Mouse (Mus musculus) kidney, postnatal 10 days (tissue): Measurements from ENCODE around the gene Stk38.
A peak's percentile ranks its signal among the peaks of the same experiment; 100 is the strongest.

Source experiments
- DNase-seq: peaks from one replicate; pipeline ENCODE4 v3.0.0; 2021; ENCODE audit warnings: mixed read lengths

The Stk38 gene

GRCm38 (mm10) chr17:28950751-28951150, 57.0 kb downstream of the Stk38 start:
- DNase-seq: no peak

DNA sequence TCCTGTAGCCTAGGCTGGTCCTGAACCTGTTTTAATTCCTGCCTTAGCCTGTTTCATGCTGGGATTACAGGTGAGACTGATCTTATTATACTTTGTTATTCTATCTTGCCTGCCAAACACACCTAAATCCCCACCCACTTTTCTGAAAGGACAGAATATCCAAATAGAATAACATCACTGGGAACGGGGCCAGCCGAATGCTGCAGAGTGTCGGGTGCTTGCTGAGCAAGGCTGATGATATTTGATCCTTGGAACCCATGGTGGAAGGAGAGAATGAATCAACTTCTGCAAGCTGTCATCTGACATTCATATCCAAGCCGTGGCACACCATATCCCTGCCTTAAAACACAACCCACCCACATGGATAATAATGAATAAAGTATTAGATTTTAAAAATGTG, 59.1 kb downstream of the Stk38 start:
- DNase-seq: no peak

DNA sequence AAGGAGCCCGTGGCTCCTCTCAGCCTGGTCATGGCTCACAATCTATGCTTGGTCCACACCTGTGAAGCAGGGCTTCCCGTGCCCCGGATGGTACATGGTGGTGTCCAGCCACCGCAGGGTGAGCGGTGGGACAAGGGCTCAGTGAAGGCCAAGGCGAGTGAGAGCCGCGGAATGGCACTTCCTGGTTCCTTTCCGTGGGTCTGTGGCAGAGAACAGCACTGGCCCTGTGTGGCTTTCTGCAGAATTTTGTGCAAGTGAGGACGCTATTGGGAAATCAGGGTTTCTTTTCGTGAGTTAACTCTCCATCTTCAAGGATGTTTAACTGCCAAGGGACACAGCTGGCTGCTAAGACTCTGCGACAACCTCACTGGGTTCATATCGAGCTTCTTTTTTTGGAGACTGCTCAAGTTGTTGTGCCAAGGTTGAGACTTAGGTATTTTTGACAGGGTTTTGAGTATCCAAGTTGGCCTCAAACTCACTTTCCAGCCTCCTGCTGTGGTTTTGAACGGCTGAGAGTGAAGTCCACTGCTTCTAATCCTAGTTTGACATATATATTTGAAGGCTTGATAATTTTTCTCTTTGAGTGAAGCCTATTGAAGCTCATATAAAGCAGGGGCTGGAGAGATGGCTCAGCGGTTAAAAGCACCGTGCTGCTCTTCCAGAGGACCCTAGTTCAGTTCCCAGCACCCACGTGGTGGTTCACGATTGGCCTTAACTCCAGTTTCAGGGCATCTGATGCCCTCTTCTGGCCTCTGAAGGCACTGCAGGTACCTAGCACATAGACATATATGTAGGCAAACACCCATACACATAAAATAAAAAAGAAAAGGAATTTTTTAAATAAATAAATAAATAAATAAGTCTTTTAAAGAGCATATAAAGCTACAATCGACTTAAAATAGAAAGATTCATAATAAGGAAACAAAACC, 60.5 kb downstream of the Stk38 start:
- DNase-seq: no peak

- DNase-seq: peak; percentile 49
Measured at GRCm38 (mm10) chr17:28944481-28944880, 63.3 kb downstream of the Stk38 start.

DNA sequence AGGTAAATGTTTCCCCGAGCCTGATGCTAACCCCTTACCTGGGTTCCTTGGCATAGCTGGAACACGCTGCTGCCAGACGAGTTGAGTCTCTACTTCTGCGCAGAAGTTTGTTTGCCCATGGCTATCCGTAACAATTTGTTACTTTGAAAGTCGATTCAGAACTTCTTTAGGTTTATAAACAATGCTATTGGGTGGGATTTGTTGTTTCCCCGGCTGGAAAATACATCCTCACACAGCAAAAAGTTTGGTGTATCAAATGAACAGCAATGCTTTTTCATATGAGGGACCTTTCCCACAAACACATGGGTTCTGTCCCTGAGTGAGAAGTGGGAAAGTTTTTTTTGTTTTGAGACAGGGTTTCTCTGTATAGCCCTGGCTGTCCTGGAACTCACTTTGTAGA, 64.1 kb downstream of the Stk38 start, which contains the start of gene Pxt1:
Pxt1 (minus strand) TSS at position 101 of the 400 bp plus-strand sequence.
- no peak for DNase-seq

DNA sequence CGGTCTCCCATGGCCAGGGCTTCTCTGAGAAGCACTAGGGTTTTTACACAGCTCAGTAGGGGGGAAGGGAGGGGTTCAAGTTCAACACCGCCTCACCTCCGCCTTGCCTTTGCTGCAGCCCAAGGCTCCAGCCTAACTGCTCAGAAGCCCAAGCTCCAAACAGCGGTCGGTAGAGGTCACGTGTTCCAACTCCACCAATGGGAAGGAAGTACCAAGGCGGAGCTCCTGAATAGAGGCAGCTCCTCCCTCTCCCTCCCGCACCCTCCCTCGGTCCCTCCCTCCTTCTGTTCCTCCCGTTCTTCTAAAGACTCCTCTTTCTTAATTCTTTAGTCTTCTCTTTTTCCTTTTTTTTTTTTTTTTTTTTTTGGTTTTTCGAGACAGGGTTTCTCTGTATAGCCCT, 65.7 kb downstream of the Stk38 start:
- no peak for DNase-seq

- no peak for DNase-seq
Measured at GRCm38 (mm10) chr17:28940776-28941555, 66.8 kb downstream of the Stk38 start.

GRCm38 (mm10) chr17:28936622-28937345, 71.0 kb downstream of the Stk38 start:
- peak; percentile 76 for DNase-seq

DNA sequence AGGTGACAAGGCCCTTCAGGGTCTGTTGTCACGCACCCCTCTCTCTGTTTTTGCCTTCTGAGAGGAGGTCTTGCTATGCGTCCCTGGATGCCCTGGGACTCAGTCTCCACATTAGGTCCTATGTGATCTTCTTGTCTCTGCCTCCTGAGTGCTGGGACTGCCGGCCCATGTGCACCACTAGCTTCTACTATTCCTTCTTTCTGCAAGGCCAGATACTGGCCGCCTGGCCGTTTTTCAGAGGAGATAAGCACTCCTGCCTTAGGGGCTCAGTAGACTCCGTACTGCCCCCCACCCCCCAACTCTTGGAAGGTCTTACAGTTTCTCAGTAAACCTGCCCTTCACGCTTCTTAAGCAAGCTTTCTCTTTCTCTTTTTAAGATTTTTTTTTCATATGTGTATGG, 71.7 kb downstream of the Stk38 start:
- DNase-seq: no peak

- no peak for DNase-seq
Measured at GRCm38 (mm10) chr17:28934120-28934916, 73.5 kb downstream of the Stk38 start.

- no peak for DNase-seq
Measured at GRCm38 (mm10) chr17:28932274-28932673, 75.5 kb downstream of the Stk38 start.

DNA sequence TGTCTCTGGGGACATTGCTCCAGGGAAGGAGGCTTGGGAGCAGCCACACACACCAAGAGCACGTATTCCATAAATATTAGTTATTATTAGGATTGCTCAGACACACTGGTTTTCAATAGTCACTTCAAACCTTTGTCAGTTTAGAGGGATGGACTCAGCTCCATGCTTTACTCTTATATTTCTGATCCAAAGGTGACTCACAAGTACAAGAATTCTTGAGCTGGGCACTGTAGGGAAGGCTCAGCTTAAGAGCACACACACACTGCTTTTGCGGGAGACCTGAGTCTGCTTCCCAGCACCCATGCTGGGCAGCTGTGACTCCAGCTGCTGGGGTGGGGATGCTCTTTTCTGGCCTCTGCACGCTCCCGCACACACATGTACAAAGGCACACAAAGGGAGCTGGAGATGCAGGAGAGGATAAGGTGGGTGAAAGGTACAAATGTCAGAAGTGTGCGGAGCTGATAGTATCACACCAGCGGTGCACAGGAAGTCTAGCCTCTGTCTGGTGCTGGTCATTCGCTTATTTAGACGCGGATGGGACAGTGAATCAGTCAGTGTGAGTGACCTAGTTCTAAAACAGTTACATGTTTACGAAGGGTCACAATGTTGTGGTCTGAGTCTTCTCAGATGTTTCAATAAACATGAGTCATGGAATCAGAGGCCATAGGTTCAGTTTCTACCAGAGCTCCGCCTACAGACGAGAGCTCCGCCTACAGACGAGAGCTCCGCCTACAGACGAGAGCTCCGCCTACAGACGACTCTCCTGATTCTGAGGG, 76.2 kb downstream of the Stk38 start:
- DNase-seq: no peak

DNA sequence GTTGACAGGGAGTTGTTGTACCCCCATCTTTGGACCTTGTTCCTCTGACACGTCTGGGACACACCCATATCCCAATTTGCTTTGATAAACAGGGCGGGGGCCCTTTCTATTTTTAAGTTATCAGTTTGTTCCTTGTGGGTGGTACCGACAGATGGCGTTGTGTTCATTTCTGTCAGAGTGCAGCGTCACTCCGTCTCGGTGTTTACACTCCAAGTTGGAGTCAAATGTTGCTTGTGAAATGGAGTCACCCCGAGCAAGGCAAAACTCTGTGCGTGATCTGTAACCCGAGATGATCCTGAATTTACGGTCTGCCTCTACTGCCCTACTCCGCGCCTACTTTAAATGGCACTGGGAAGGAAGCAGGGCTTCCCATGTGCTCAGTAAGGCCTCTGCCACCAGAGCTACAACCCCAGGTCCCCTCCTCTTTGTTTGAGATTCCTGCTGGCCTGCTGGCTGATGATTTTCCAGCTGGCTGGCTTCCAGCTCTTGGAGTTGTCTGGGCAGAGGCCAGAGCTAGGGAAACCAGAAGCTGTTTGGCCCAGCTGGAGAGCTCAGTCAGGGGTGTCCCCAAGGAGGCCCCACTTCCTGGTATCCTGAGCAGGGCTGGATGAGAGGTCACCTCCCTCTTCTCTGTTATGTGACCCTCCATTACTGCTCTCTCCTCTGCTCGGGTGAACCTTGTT, 77.3 kb downstream of the Stk38 start:
- DNase-seq: peak; percentile 98

GRCm38 (mm10) chr17:28929369-28929768, 78.4 kb downstream of the Stk38 start:
- no peak for DNase-seq

DNA sequence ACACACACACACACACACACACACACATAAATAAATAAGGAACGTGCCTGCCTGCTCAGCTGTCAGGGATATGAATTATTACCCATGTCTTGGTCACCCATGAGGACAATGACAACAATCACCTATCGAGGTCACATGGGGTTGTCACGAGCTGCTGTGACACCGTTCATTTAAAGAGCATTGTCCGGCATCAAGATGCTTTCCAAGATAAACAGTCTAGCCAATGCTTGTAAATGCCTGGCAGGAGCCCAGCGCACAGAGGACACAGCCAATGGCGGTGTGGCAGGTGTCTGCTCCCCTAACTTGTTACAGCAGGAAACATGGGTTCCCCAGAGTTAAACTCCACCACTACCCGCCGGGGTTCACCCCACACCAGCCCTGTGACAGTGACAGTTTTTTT, 79.8 kb downstream of the Stk38 start:
- no peak for DNase-seq

- DNase-seq: peak; percentile 75
Measured at GRCm38 (mm10) chr17:28926866-28927635, 80.7 kb downstream of the Stk38 start.

- DNase-seq: peak; percentile 91
Measured at GRCm38 (mm10) chr17:28926380-28926779, 81.4 kb downstream of the Stk38 start.

- no peak for DNase-seq
Measured at GRCm38 (mm10) chr17:28924957-28925595, 82.7 kb downstream of the Stk38 start.

- DNase-seq: no peak
Measured at GRCm38 (mm10) chr17:28922096-28922495, 85.7 kb downstream of the Stk38 start.
